Mouse (Mus musculus) neural tube, postnatal 0 days (tissue): Measurements from ENCODE around the gene Scfd2. TPM values are rescaled to one million over a fixed set of nuclear protein-coding genes. Genes with fewer than 3 reads are reported as not detected.

ENCODE experiments used
- polyA plus RNA-seq: library from polyadenylated mRNA; unstranded; fragments of >200 nt; fragmentation: Nextera tagmentation; extraction: Ambion mirVana; gene quantifications from 2 replicates; pipeline ENCODE4 v1.2.1, GENCODE M21; 2015

Scfd2 gene
- 17.3 and 19.3 TPM in 2 replicates for polyA plus RNA-seq

GRCm38 (mm10) chr5:74531630-74532280 is at the start of gene Scfd2:
Gene Scfd2, minus strand, starts transcription at chr5:74531759.

GRCm38 (mm10) chr5:74535240-74536021 is 3.9 kb upstream of the Scfd2 start, which contains the start of gene Fip1l1:
Gene Fip1l1, plus strand, starts transcription at chr5:74535449.

GRCm38 (mm10) chr5:74194841-74195613 is 336.5 kb downstream of the Scfd2 start, which contains the start of gene Rasl11b:
Gene Rasl11b, plus strand, starts transcription at chr5:74195286.

Other genes starting within 250 kb of the Scfd2 start
- 55.8 and 56.2 TPM in 2 replicates for gene Fip1l1, start 3.7 kb upstream of the Scfd2 start, polyA plus RNA-seq
- 24.5 and 25.9 TPM in 2 replicates for gene Lnx1, start 171.2 kb upstream of the Scfd2 start, polyA plus RNA-seq